In genomic region chr9:30283080-30283770, GRCm38 (mm10) we compare ENCODE assay signal across 21 mouse cellular contexts.
DNase-seq lines count a peak whose midpoint lies in the region; ATAC-seq and TF ChIP-seq lines count a peak whose summit lies in the region.
"Had no signal": no experiment of that assay in that cellular context is flagged by ENCODE, and none has a peak within 500 bp of the region (broad histone marks: within the 10 kb centered on the region; RNA-seq: fewer than 3 reads in every experiment).

No protein-coding gene starts in this region.

- H3K9me3 ChIP-seq in midbrain, embryonic 13.5 days: no peaks in the 10 kb centered on the region
- no peaks in the 10 kb centered on the region for H3K9me3 ChIP-seq in midbrain, embryonic 15.5 days
- H3K9me3 ChIP-seq in hindbrain, postnatal 0 days (ENCODE audit: low read length): no peaks in the 10 kb centered on the region
- H3K9me3 ChIP-seq: embryonic facial prominence, embryonic 13.5 days; heart, embryonic 12.5 days; limb, embryonic 12.5 days; liver, embryonic 13.5 days had no signal

- WGBS in midbrain, embryonic 13.5 days: 89% methylated on average over 12 of the region's 12 CpGs
- 84% methylated on average over 12 of the region's 12 CpGs for WGBS in midbrain, embryonic 15.5 days
- WGBS in hindbrain, postnatal 0 days: 85% methylated on average over 12 of the region's 12 CpGs

- peak; percentile 52 for ATAC-seq in frontal cortex, adult (ENCODE audit: low TSS enrichment)
- ATAC-seq in midbrain, embryonic 13.5 days: no peak
- no peak for ATAC-seq in midbrain, embryonic 15.5 days (replicated peaks)
- ATAC-seq in hindbrain, postnatal 0 days: peak; percentile 15; the same call in 1 of the 2 replicates
- no peak for ATAC-seq in megakaryocyte progenitor cell, adult 5-6 weeks (replicated peaks; ENCODE audit: poor library complexity)
- ATAC-seq: forebrain, embryonic 16.5 days; inflammation-experienced regulatory T-cells, adult 6 months had no signal

- H3K4me3 ChIP-seq in midbrain, embryonic 13.5 days (replicated peaks): no peak overlapping the region
- no peak overlapping the region for H3K4me3 ChIP-seq in midbrain, embryonic 15.5 days
- H3K4me3 ChIP-seq in hindbrain, postnatal 0 days (ENCODE audit: low read length): no peak overlapping the region
- H3K4me3 ChIP-seq: embryonic facial prominence, embryonic 13.5 days; heart, embryonic 12.5 days; limb, embryonic 12.5 days; liver, embryonic 13.5 days had no signal

- no peak for DNase-seq in frontal cortex, postnatal 36 days (ENCODE audit: low spot score in 2 of 2)
- DNase-seq in cerebellum, postnatal 10 days: peak; percentile 87 to 92
- no peak for DNase-seq in hindbrain, postnatal 0 days (ENCODE audit: low spot score)
- no peak for DNase-seq in c-Kit-positive CD71-positive TER-119-positive erythroid progenitor cells, embryonic 14.5 days (ENCODE audit: low spot score)
- DNase-seq: adrenal gland, postnatal 25 days; heart, postnatal 14 days; kidney, postnatal 36 days; liver, embryonic 13.5 days; right cerebral cortex, postnatal 4 days; thymus, adult 2 months had no signal

- no peak overlapping the region for H3K4me2 ChIP-seq in midbrain, embryonic 13.5 days (replicated peaks)
- no peak overlapping the region for H3K4me2 ChIP-seq in midbrain, embryonic 15.5 days
- H3K4me2 ChIP-seq in hindbrain, postnatal 0 days (ENCODE audit: low read depth, low read length): no peak overlapping the region
- H3K4me2 ChIP-seq: embryonic facial prominence, embryonic 13.5 days; heart, embryonic 12.5 days; limb, embryonic 12.5 days; liver, embryonic 13.5 days had no signal

- peaks cover 29% of the 10 kb centered on the region for H3K4me1 ChIP-seq in midbrain, embryonic 13.5 days (replicated peaks)
- H3K4me1 ChIP-seq in midbrain, embryonic 15.5 days: peaks cover 20% of the 10 kb centered on the region
- H3K4me1 ChIP-seq in hindbrain, postnatal 0 days (ENCODE audit: insufficient read depth, low read length): peaks cover 4% of the 10 kb centered on the region; the same call in 1 of the 2 replicates
- H3K4me1 ChIP-seq: embryonic facial prominence, embryonic 13.5 days; liver, embryonic 13.5 days had no signal

- H3K36me3 ChIP-seq in midbrain, embryonic 13.5 days: no peaks in the 10 kb centered on the region
- no peaks in the 10 kb centered on the region for H3K36me3 ChIP-seq in midbrain, embryonic 15.5 days (replicated peaks)
- no peaks in the 10 kb centered on the region for H3K36me3 ChIP-seq in hindbrain, postnatal 0 days (ENCODE audit: insufficient read depth, low read length)
- H3K36me3 ChIP-seq: embryonic facial prominence, embryonic 13.5 days; G1E; heart, embryonic 12.5 days; limb, embryonic 12.5 days; liver, embryonic 13.5 days had no signal

- no peaks in the 10 kb centered on the region for H3K27me3 ChIP-seq in midbrain, embryonic 13.5 days
- no peaks in the 10 kb centered on the region for H3K27me3 ChIP-seq in midbrain, embryonic 15.5 days (replicated peaks)
- no peaks in the 10 kb centered on the region for H3K27me3 ChIP-seq in hindbrain, postnatal 0 days (ENCODE audit: insufficient read depth, low read length)
- H3K27me3 ChIP-seq: heart, embryonic 12.5 days; liver, embryonic 13.5 days had no signal

- TF ChIP-seq CTCF in hindbrain, postnatal 0 days (IDR thresholded peaks at IDR 0.05; ENCODE audit: low read depth): no peak

- H3K9ac ChIP-seq in midbrain, embryonic 13.5 days (replicated peaks): no peak overlapping the region
- no peak overlapping the region for H3K9ac ChIP-seq in midbrain, embryonic 15.5 days
- no peak overlapping the region for H3K9ac ChIP-seq in hindbrain, postnatal 0 days (replicated peaks; ENCODE audit: low read length)
- H3K9ac ChIP-seq: embryonic facial prominence, embryonic 13.5 days; heart, embryonic 12.5 days; limb, embryonic 12.5 days; liver, embryonic 13.5 days had no signal

- peak overlapping the region; percentile 30; the same call in 1 of the 2 replicates for H3K27ac ChIP-seq in midbrain, embryonic 13.5 days
- H3K27ac ChIP-seq in midbrain, embryonic 15.5 days: no peak overlapping the region
- H3K27ac ChIP-seq in hindbrain, postnatal 0 days: no peak overlapping the region
- H3K27ac ChIP-seq: embryonic facial prominence, embryonic 13.5 days; limb, embryonic 12.5 days; liver, embryonic 13.5 days; macrophage had no signal

Comparison
In these comparisons a context has a peak if more than half of its experiments do, and no peak if none do; other contexts are left out.
1. ATAC-seq: peak in frontal cortex, adult (single experiment) and hindbrain, postnatal 0 days (single experiment); none in midbrain, embryonic 13.5 days (single experiment), midbrain, embryonic 15.5 days (single experiment) and megakaryocyte progenitor cell, adult 5-6 weeks (single experiment).
2. DNase-seq: peak in cerebellum, postnatal 10 days (2 of 2); none in frontal cortex, postnatal 36 days (0 of 2), hindbrain, postnatal 0 days (single experiment) and c-Kit-positive CD71-positive TER-119-positive erythroid progenitor cells, embryonic 14.5 days (single experiment).